ENCODE assay signal across 8 mouse cellular contexts in the genomic region with DNA sequence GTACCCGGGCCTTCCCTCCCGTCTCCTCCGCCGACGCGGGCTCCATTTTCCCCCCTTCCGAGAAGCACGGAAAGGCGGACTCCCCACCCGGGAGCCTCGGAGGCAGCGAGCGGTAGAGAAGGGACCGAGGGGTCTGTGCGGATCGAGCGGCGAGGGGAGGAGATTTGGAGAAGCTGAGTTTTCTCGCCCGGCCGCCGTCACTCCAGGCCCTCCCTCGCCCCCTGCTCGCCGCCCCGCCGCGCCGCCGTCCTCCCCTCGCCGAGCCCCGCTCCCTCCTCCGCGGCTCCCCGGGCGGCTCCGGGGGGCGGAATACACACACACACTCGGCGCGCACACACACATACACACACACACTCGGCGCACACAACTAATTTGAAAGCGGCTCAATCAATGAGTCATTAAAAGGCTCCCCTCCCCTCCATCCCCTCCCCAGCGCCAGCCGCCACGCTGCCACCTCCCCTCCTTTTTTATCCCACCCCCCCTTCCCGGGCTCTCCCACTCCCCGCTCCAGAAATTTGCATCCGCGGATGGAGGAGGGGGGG. TPM values are rescaled to one million over a fixed set of nuclear protein-coding genes. Genes with fewer than 3 reads are reported as not detected.
A peak's percentile ranks its signal among the peaks of the same experiment; 100 is the strongest.
DNase-seq lines count a peak whose midpoint lies in the region; ATAC-seq and TF ChIP-seq lines count a peak whose summit lies in the region.

No protein-coding gene starts in this region.

- H3K4me3 ChIP-seq in G1E (ENCODE audit: low read depth, low read length), result peak overlapping the region; percentile 84
- H3K4me3 ChIP-seq in forebrain, embryonic 16.5 days (replicated peaks; ENCODE audit: low read length), result peak overlapping the region; percentile 91
- H3K4me3 ChIP-seq in lung, embryonic 16.5 days (ENCODE audit: low read length), result peak overlapping the region; percentile 77

- intact Hi-C loops in heart, postnatal 36 days (cut with DNase I), result loop anchor here (1.0 to 10.0 kb wide), 3 partner anchors 75 to 213 kb away; a partner anchor contains a TSS

- H3K27ac ChIP-seq in forebrain, embryonic 16.5 days (ENCODE audit: low read length), result peak overlapping the region; percentile 100
- H3K27ac ChIP-seq in lung, embryonic 16.5 days (ENCODE audit: low read length), result peak overlapping the region; percentile 99

- H3K9me3 ChIP-seq in G1E (replicated peaks), result no peaks in the 10 kb centered on the region
- no peaks in the 10 kb centered on the region for H3K9me3 ChIP-seq in forebrain, embryonic 16.5 days (ENCODE audit: control insufficient read depth, low read length)
- no peaks in the 10 kb centered on the region for H3K9me3 ChIP-seq in lung, embryonic 16.5 days (ENCODE audit: control insufficient read depth, low read length)

- DNase-seq in G1E (ENCODE audit: low spot score), result peak; percentile 65
- DNase-seq in cerebellum, adult 18-20 months, result peak; percentile 69 to 81
- peak; percentile 81 to 90 for DNase-seq in heart, postnatal 36 days
- peak; percentile 88 for DNase-seq in layer of hippocampus, adult 9-11 months
- DNase-seq in ovary, postnatal 14 days (ENCODE audit: low spot score), result peak; percentile 73
- peak; percentile 73 to 76 for DNase-seq in thymus, postnatal 36 days

- peaks cover 34% of the 10 kb centered on the region for H3K4me1 ChIP-seq in G1E (ENCODE audit: insufficient read depth, low read depth, low read length)
- peaks cover 43% of the 10 kb centered on the region for H3K4me1 ChIP-seq in forebrain, embryonic 16.5 days (replicated peaks; ENCODE audit: control insufficient read depth, insufficient read depth, low read length)
- H3K4me1 ChIP-seq in lung, embryonic 16.5 days (replicated peaks; ENCODE audit: control insufficient read depth, insufficient read depth, low read length), result peaks cover 33% of the 10 kb centered on the region

- no peak for TF ChIP-seq CTCF in G1E (IDR thresholded peaks at IDR 0.05; ENCODE audit: low read depth, low read length)

- under 1% methylated on average over 36 of the region's 52 CpGs for WGBS in forebrain, embryonic 16.5 days
- WGBS in lung, embryonic 16.5 days, result 0% methylated on average over 9 of the region's 52 CpGs

- peak overlapping the region; percentile 100 for H3K9ac ChIP-seq in forebrain, embryonic 16.5 days (replicated peaks; ENCODE audit: low read depth, low read length)
- peak overlapping the region; percentile 100 for H3K9ac ChIP-seq in lung, embryonic 16.5 days (ENCODE audit: low read length)

- peaks cover 23% of the 10 kb centered on the region for H3K36me3 ChIP-seq in G1E (replicated peaks)
- H3K36me3 ChIP-seq in forebrain, embryonic 16.5 days (ENCODE audit: control insufficient read depth, insufficient read depth), result no peaks in the 10 kb centered on the region
- H3K36me3 ChIP-seq in lung, embryonic 16.5 days (ENCODE audit: control insufficient read depth, insufficient read depth, low read length), result no peaks in the 10 kb centered on the region

- H3K4me2 ChIP-seq in forebrain, embryonic 16.5 days (ENCODE audit: low read length), result peak overlapping the region; percentile 74
- H3K4me2 ChIP-seq in lung, embryonic 16.5 days (ENCODE audit: low read depth, low read length), result peak overlapping the region; percentile 82

- H3K27me3 ChIP-seq in G1E (ENCODE audit: insufficient read depth, low read length), result no peaks in the 10 kb centered on the region
- no peaks in the 10 kb centered on the region for H3K27me3 ChIP-seq in forebrain, embryonic 16.5 days (replicated peaks; ENCODE audit: control insufficient read depth, insufficient read depth, low read length)
- no peaks in the 10 kb centered on the region for H3K27me3 ChIP-seq in lung, embryonic 16.5 days (ENCODE audit: control insufficient read depth, insufficient read depth, low read depth, low read length)

- ATAC-seq in G1E (ENCODE audit: extremely low read depth, insufficient number of reproducible peaks, low FRiP score, poor library complexity, severe bottlenecking), result peak; percentile 22; the same call in 1 of the 2 replicates
- ATAC-seq in forebrain, embryonic 16.5 days, result peak; percentile 80
- ATAC-seq in lung, embryonic 16.5 days (ENCODE audit: low read depth), result peak; percentile 79

RNA-seq across cellular contexts. Expression of a gene that starts 0.8 kb away (rescaled TPM):
- 34.4 and 41.2 TPM in 2 replicates for total RNA-seq in G1E (2014; fragmentation: Nextera tagmentation)
- 9.2 and 13.4 TPM in 2 replicates for total RNA-seq in G1E (2017)
- polyA plus RNA-seq in G1E (2012), result 10.7 and 12.9 TPM in 2 replicates
- polyA plus RNA-seq in forebrain, embryonic 16.5 days (2015; fragmentation: Nextera tagmentation; extraction: Ambion mirVana), result 8.8 and 10.0 TPM in 2 replicates
- total RNA-seq in heart, postnatal 36 days (2021), result 10 to 100 TPM; 14.9 to 15.3 TPM
- 3.3 and 4.4 TPM in 2 replicates for polyA plus RNA-seq in lung, embryonic 16.5 days (2015; fragmentation: Nextera tagmentation; extraction: Ambion mirVana)

RNA-seq across cellular contexts. Expression of a gene that starts 33.1 kb away (rescaled TPM):
- 7.5 and 10.1 TPM in 2 replicates for total RNA-seq in G1E (2014; fragmentation: Nextera tagmentation)
- 18.6 and 21.3 TPM in 2 replicates for total RNA-seq in G1E (2017)
- 20.0 and 27.5 TPM in 2 replicates for polyA plus RNA-seq in G1E (2012)
- 52.6 and 55.6 TPM in 2 replicates for polyA plus RNA-seq in forebrain, embryonic 16.5 days (2015; fragmentation: Nextera tagmentation; extraction: Ambion mirVana)
- 10 to 100 TPM; 15.9 to 16.6 TPM for total RNA-seq in heart, postnatal 36 days (2021)
- polyA plus RNA-seq in lung, embryonic 16.5 days (2015; fragmentation: Nextera tagmentation; extraction: Ambion mirVana), result 38.6 and 40.8 TPM in 2 replicates

RNA-seq across cellular contexts. Expression of a gene that starts 52.8 kb away (rescaled TPM):
- total RNA-seq in G1E (2014; fragmentation: Nextera tagmentation), result not detected in 2 replicates
- total RNA-seq in G1E (2017), result 0.05 TPM in 1 of 2 replicates, not detected in the other
- polyA plus RNA-seq in G1E (2012), result not detected in 2 replicates
- not detected in 2 replicates for polyA plus RNA-seq in forebrain, embryonic 16.5 days (2015; fragmentation: Nextera tagmentation; extraction: Ambion mirVana)
- not detected for total RNA-seq in heart, postnatal 36 days (2021)
- polyA plus RNA-seq in lung, embryonic 16.5 days (2015; fragmentation: Nextera tagmentation; extraction: Ambion mirVana), result not detected in 2 replicates

Comparison
In these comparisons a context has a peak if more than half of its experiments do, and no peak if none do; other contexts are left out.
1. Peak in every context shown above with its lines: DNase-seq, ATAC-seq, H3K4me3 ChIP-seq and H3K27ac ChIP-seq.
2. ATAC-seq: peak in every context shown above with its lines; median percentile 80 in forebrain, embryonic 16.5 days; 79 in lung, embryonic 16.5 days; 22 in G1E.